Mouse (Mus musculus): ENCODE measurements around the gene Islr.

- no peak for TF ChIP-seq CTCF (IDR thresholded peaks at IDR 0.05; ENCODE audit: low read depth, low read length)
- TF ChIP-seq POLR2A (IDR thresholded peaks at IDR 0.05; ENCODE audit: borderline replicate concordance, low read depth, low read length) = no peak
These were observed 6.2 kb upstream of the Islr start for GRCm38 (mm10) chr9:58210304-58210627.
